Mouse (Mus musculus) kidney, adult 2 months (tissue): Measurements from ENCODE around the gene Akr1a1.

ENCODE experiments used
- CTCF ChIP-seq: fragments of 200-500 bp; conservative IDR thresholded peaks from 2 replicates; pipeline ENCODE4 v1.5.1; 2011; ENCODE audit warnings: low read depth, mild to moderate bottlenecking, control low read depth, low read length, moderate library complexity, mixed read lengths; ENCODE audit not compliant: insufficient read depth, insufficient read length
- POLR2A ChIP-seq: fragments of 200-500 bp; IDR thresholded peaks from one replicate; pipeline ENCODE4 v1.6.1; 2011; ENCODE audit warnings: low read depth, low read length, control low read depth

GRCm38 (mm10) chr4:116596379-116596778, 55.1 kb downstream of the Akr1a1 start, which contains the start of gene Ccdc17:
- no peak for TF ChIP-seq CTCF
- TF ChIP-seq POLR2A, result no peak
